Mouse (Mus musculus): ENCODE data around the gene Gm3238.
"Not testable (repeated sequence)": the region's sequence is repeated elsewhere in the genome, so short reads cannot be mapped to it uniquely, and the experiment has no call there.

Gm3238 gene

GRCm38 (mm10) chr10:77771225-77771624, at the start of gene Gm3238:
TSS of gene Gm3238 (minus strand) at chr10:77771325.
- DNase-seq (ENCODE audit: low spot score), result not testable (repeated sequence)

GRCm38 (mm10) chr10:77819203-77819602, 48.1 kb upstream of the Gm3238 start:
- DNase-seq (ENCODE audit: low spot score), result no peak

GRCm38 (mm10) chr10:77818523-77818922, 47.4 kb upstream of the Gm3238 start:
- DNase-seq (ENCODE audit: low spot score), result no peak

- peak; percentile 51 for DNase-seq (ENCODE audit: low spot score)
Measured at GRCm38 (mm10) chr10:77815514-77815913, 44.4 kb upstream of the Gm3238 start.

GRCm38 (mm10) chr10:77814382-77814781, 43.3 kb upstream of the Gm3238 start, which contains the start of gene Gm2696:
TSS of gene Gm2696 (plus strand) at chr10:77814682.
- no peak for DNase-seq (ENCODE audit: low spot score)

- no peak for DNase-seq (ENCODE audit: low spot score)
Measured at GRCm38 (mm10) chr10:77811743-77812142, 40.6 kb upstream of the Gm3238 start, which contains the start of gene Gm9507. TSS of gene Gm9507 (minus strand) at chr10:77811843.

- DNase-seq (ENCODE audit: low spot score), result no peak
Measured at GRCm38 (mm10) chr10:77804095-77804494, 33.0 kb upstream of the Gm3238 start.

GRCm38 (mm10) chr10:77798921-77799508, 27.9 kb upstream of the Gm3238 start, which contains the start of gene Gm19668:
TSS of gene Gm19668 (minus strand) at chr10:77799133.
- no peak for DNase-seq (ENCODE audit: low spot score)

- not testable (repeated sequence) for DNase-seq (ENCODE audit: low spot score)
Measured at GRCm38 (mm10) chr10:77798164-77798920, 27.2 kb upstream of the Gm3238 start.

GRCm38 (mm10) chr10:77797677-77798076, 26.6 kb upstream of the Gm3238 start:
- no peak for DNase-seq (ENCODE audit: low spot score)

- no peak for DNase-seq (ENCODE audit: low spot score)
Measured at GRCm38 (mm10) chr10:77794976-77795375, 23.9 kb upstream of the Gm3238 start, which contains the start of gene Gm9639. TSS of gene Gm9639 (minus strand) at chr10:77795076.

- no peak for DNase-seq (ENCODE audit: low spot score)
Measured at GRCm38 (mm10) chr10:77788621-77789020, 17.5 kb upstream of the Gm3238 start.

GRCm38 (mm10) chr10:77787876-77788275, 16.8 kb upstream of the Gm3238 start, which contains the start of gene Gm7137:
TSS of gene Gm7137 (minus strand) at chr10:77788200.
- not testable (repeated sequence) for DNase-seq (ENCODE audit: low spot score)

- DNase-seq (ENCODE audit: low spot score), result not testable (repeated sequence)
Measured at GRCm38 (mm10) chr10:77783396-77783795, 12.3 kb upstream of the Gm3238 start.

- not testable (repeated sequence) for DNase-seq (ENCODE audit: low spot score)
Measured at GRCm38 (mm10) chr10:77782442-77782841, 11.3 kb upstream of the Gm3238 start, which contains the start of gene Gm3250. TSS of gene Gm3250 (minus strand) at chr10:77782542.

- not testable (repeated sequence) for DNase-seq (ENCODE audit: low spot score)
Measured at GRCm38 (mm10) chr10:77776844-77777243, 5.7 kb upstream of the Gm3238 start, which contains the start of gene Gm7138. TSS of gene Gm7138 (minus strand) at chr10:77776944.

GRCm38 (mm10) chr10:77772142-77772541, 1.0 kb upstream of the Gm3238 start:
- not testable (repeated sequence) for DNase-seq (ENCODE audit: low spot score)

GRCm38 (mm10) chr10:77769727-77770126, 1.4 kb downstream of the Gm3238 start:
- DNase-seq (ENCODE audit: low spot score), result no peak

GRCm38 (mm10) chr10:77759582-77759981, 11.5 kb downstream of the Gm3238 start, which contains the start of gene Gm3233:
TSS of gene Gm3233 (minus strand) at chr10:77759682.
- DNase-seq (ENCODE audit: low spot score), result not testable (repeated sequence)

GRCm38 (mm10) chr10:77753448-77753847, 17.7 kb downstream of the Gm3238 start:
- DNase-seq (ENCODE audit: low spot score), result no peak

- DNase-seq (ENCODE audit: low spot score), result not testable (repeated sequence)
Measured at GRCm38 (mm10) chr10:77752312-77752711, 18.8 kb downstream of the Gm3238 start.

GRCm38 (mm10) chr10:77751254-77751653, 19.9 kb downstream of the Gm3238 start, which contains the start of gene Gm9736:
TSS of gene Gm9736 (minus strand) at chr10:77751354.
- not testable (repeated sequence) for DNase-seq (ENCODE audit: low spot score)

GRCm38 (mm10) chr10:77750686-77751085, 20.4 kb downstream of the Gm3238 start:
- DNase-seq (ENCODE audit: low spot score), result not testable (repeated sequence)
